Mouse (Mus musculus): ENCODE measurements at regions not wholly inside any gene's neighbourhood (a gene's known extent, or its start where the extent isn't known, plus 50 kb on each side); places are given as distances from the start of the nearest gene placed in this dataset.

GRCm38 (mm10) chr10:8064281-8064680, 108.3 kb upstream of the Tab2 start:
- Histone ChIP-seq H3K36me3 (ENCODE audit: control insufficient read depth, insufficient read depth, low read length) (no peaks in the 10 kb centered on the region), H3K9me3 (ENCODE audit: control insufficient read depth, low read length) (no peaks in the 10 kb centered on the region), H3K9ac (replicated peaks; ENCODE audit: low read depth, low read length) (no peak overlapping the region), H3K27me3 (ENCODE audit: control insufficient read depth, insufficient read depth, low read length) (no peaks in the 10 kb centered on the region), H3K27ac (ENCODE audit: low read depth, low read length) (no peak overlapping the region), H3K4me2 (ENCODE audit: low read depth, low read length) (no peak overlapping the region), H3K4me1 (ENCODE audit: control insufficient read depth, insufficient read depth, low read length) (no peaks in the 10 kb centered on the region), H3K4me3 (ENCODE audit: low read depth, low read length) (no peak overlapping the region)
- WGBS, result 91% methylated on average over 2 of the region's 2 CpGs
- no peak for ATAC-seq (ENCODE audit: low read depth)

- Histone ChIP-seq H3K9ac (replicated peaks; ENCODE audit: low read depth, low read length) (no peak overlapping the region), H3K4me1 (ENCODE audit: control insufficient read depth, insufficient read depth, low read length) (no peaks in the 10 kb centered on the region), H3K4me2 (ENCODE audit: low read depth, low read length) (no peak overlapping the region), H3K27me3 (ENCODE audit: control insufficient read depth, insufficient read depth, low read length) (no peaks in the 10 kb centered on the region), H3K4me3 (ENCODE audit: low read depth, low read length) (no peak overlapping the region), H3K9me3 (ENCODE audit: control insufficient read depth, low read length) (no peaks in the 10 kb centered on the region), H3K27ac (ENCODE audit: low read depth, low read length) (no peak overlapping the region), H3K36me3 (ENCODE audit: control insufficient read depth, insufficient read depth, low read length) (no peaks in the 10 kb centered on the region)
- ATAC-seq (ENCODE audit: low read depth), result peak; percentile 69; the same call in 1 of the 2 replicates
- 64% methylated on average over 5 of the region's 5 CpGs for WGBS
Observed at GRCm38 (mm10) chr10:8063458-8064090, 107.5 kb upstream of the Tab2 start.

GRCm38 (mm10) chr10:8060987-8061386, 105.0 kb upstream of the Tab2 start:
- no peak overlapping the region for H3K9ac ChIP-seq (replicated peaks; ENCODE audit: low read depth, low read length)
- no peaks in the 10 kb centered on the region for H3K4me1 ChIP-seq (ENCODE audit: control insufficient read depth, insufficient read depth, low read length)
- H3K4me2 ChIP-seq (ENCODE audit: low read depth, low read length), result no peak overlapping the region
- H3K9me3 ChIP-seq (ENCODE audit: control insufficient read depth, low read length), result no peaks in the 10 kb centered on the region
- H3K27ac ChIP-seq (ENCODE audit: low read depth, low read length), result no peak overlapping the region
- H3K4me3 ChIP-seq (ENCODE audit: low read depth, low read length), result no peak overlapping the region
- no peak for ATAC-seq (ENCODE audit: low read depth)
- no peaks in the 10 kb centered on the region for H3K36me3 ChIP-seq (ENCODE audit: control insufficient read depth, insufficient read depth, low read length)
- H3K27me3 ChIP-seq (ENCODE audit: control insufficient read depth, insufficient read depth, low read length), result no peaks in the 10 kb centered on the region

- no peak overlapping the region for H3K4me2 ChIP-seq (ENCODE audit: low read depth, low read length)
- H3K9me3 ChIP-seq (ENCODE audit: control insufficient read depth, low read length), result no peaks in the 10 kb centered on the region
- H3K9ac ChIP-seq (replicated peaks; ENCODE audit: low read depth, low read length), result no peak overlapping the region
- no peaks in the 10 kb centered on the region for H3K27me3 ChIP-seq (ENCODE audit: control insufficient read depth, insufficient read depth, low read length)
- no peak for ATAC-seq (ENCODE audit: low read depth)
- no peak overlapping the region for H3K27ac ChIP-seq (ENCODE audit: low read depth, low read length)
- H3K4me1 ChIP-seq (ENCODE audit: control insufficient read depth, insufficient read depth, low read length), result no peaks in the 10 kb centered on the region
- no peak overlapping the region for H3K4me3 ChIP-seq (ENCODE audit: low read depth, low read length)
- 53% methylated on average over 1 of the region's 1 CpGs for WGBS
- no peaks in the 10 kb centered on the region for H3K36me3 ChIP-seq (ENCODE audit: control insufficient read depth, insufficient read depth, low read length)
Observed at GRCm38 (mm10) chr10:8059769-8060168, 103.7 kb upstream of the Tab2 start.

GRCm38 (mm10) chr10:8057855-8058254, 101.8 kb upstream of the Tab2 start:
- no peak overlapping the region for H3K9ac ChIP-seq (replicated peaks; ENCODE audit: low read depth, low read length)
- 89% methylated on average over 5 of the region's 5 CpGs for WGBS
- no peak overlapping the region for H3K4me3 ChIP-seq (ENCODE audit: low read depth, low read length)
- H3K27me3 ChIP-seq (ENCODE audit: control insufficient read depth, insufficient read depth, low read length), result no peaks in the 10 kb centered on the region
- H3K27ac ChIP-seq (ENCODE audit: low read depth, low read length), result no peak overlapping the region
- no peak overlapping the region for H3K4me2 ChIP-seq (ENCODE audit: low read depth, low read length)
- H3K9me3 ChIP-seq (ENCODE audit: control insufficient read depth, low read length), result no peaks in the 10 kb centered on the region
- H3K36me3 ChIP-seq (ENCODE audit: control insufficient read depth, insufficient read depth, low read length), result no peaks in the 10 kb centered on the region
- no peak for ATAC-seq (ENCODE audit: low read depth)
- H3K4me1 ChIP-seq (ENCODE audit: control insufficient read depth, insufficient read depth, low read length), result no peaks in the 10 kb centered on the region

GRCm38 (mm10) chr10:8055293-8055692, 99.3 kb upstream of the Tab2 start:
- H3K36me3 ChIP-seq (ENCODE audit: control insufficient read depth, insufficient read depth, low read length), result no peaks in the 10 kb centered on the region
- H3K27me3 ChIP-seq (ENCODE audit: control insufficient read depth, insufficient read depth, low read length), result no peaks in the 10 kb centered on the region
- H3K27ac ChIP-seq (ENCODE audit: low read depth, low read length), result no peak overlapping the region
- no peak overlapping the region for H3K4me3 ChIP-seq (ENCODE audit: low read depth, low read length)
- H3K9ac ChIP-seq (replicated peaks; ENCODE audit: low read depth, low read length), result no peak overlapping the region
- no peaks in the 10 kb centered on the region for H3K9me3 ChIP-seq (ENCODE audit: control insufficient read depth, low read length)
- ATAC-seq (ENCODE audit: low read depth), result no peak
- WGBS, result 79% methylated on average over 6 of the region's 6 CpGs
- no peaks in the 10 kb centered on the region for H3K4me1 ChIP-seq (ENCODE audit: control insufficient read depth, insufficient read depth, low read length)
- H3K4me2 ChIP-seq (ENCODE audit: low read depth, low read length), result no peak overlapping the region

- Histone ChIP-seq H3K27me3 (ENCODE audit: control insufficient read depth, insufficient read depth, low read length) (no peaks in the 10 kb centered on the region), H3K27ac (ENCODE audit: low read depth, low read length) (no peak overlapping the region), H3K4me1 (ENCODE audit: control insufficient read depth, insufficient read depth, low read length) (peaks cover under 1% of the 10 kb centered on the region; the same call in 1 of the 2 replicates), H3K4me2 (ENCODE audit: low read depth, low read length) (no peak overlapping the region), H3K9ac (replicated peaks; ENCODE audit: low read depth, low read length) (no peak overlapping the region), H3K36me3 (ENCODE audit: control insufficient read depth, insufficient read depth, low read length) (no peaks in the 10 kb centered on the region), H3K9me3 (ENCODE audit: control insufficient read depth, low read length) (no peaks in the 10 kb centered on the region), H3K4me3 (ENCODE audit: low read depth, low read length) (no peak overlapping the region)
- 90% methylated on average over 3 of the region's 3 CpGs for WGBS
- no peak for ATAC-seq (ENCODE audit: low read depth)
Observed at GRCm38 (mm10) chr10:8043416-8044163, 87.6 kb upstream of the Tab2 start.

GRCm38 (mm10) chr10:8042306-8042705, 86.3 kb upstream of the Tab2 start:
- Histone ChIP-seq H3K9me3 (ENCODE audit: control insufficient read depth, low read length) (no peaks in the 10 kb centered on the region), H3K4me3 (ENCODE audit: low read depth, low read length) (no peak overlapping the region), H3K36me3 (ENCODE audit: control insufficient read depth, insufficient read depth, low read length) (no peaks in the 10 kb centered on the region), H3K4me1 (ENCODE audit: control insufficient read depth, insufficient read depth, low read length) (peaks cover 4% of the 10 kb centered on the region; the same call in 1 of the 2 replicates), H3K27me3 (ENCODE audit: control insufficient read depth, insufficient read depth, low read length) (no peaks in the 10 kb centered on the region), H3K27ac (ENCODE audit: low read depth, low read length) (no peak overlapping the region), H3K4me2 (ENCODE audit: low read depth, low read length) (no peak overlapping the region), H3K9ac (replicated peaks; ENCODE audit: low read depth, low read length) (no peak overlapping the region)
- 89% methylated on average over 6 of the region's 6 CpGs for WGBS
- no peak for ATAC-seq (ENCODE audit: low read depth)

GRCm38 (mm10) chr10:8041790-8042189, 85.8 kb upstream of the Tab2 start:
- 80% methylated on average over 8 of the region's 8 CpGs for WGBS
- no peaks in the 10 kb centered on the region for H3K27me3 ChIP-seq (ENCODE audit: control insufficient read depth, insufficient read depth, low read length)
- H3K4me2 ChIP-seq (ENCODE audit: low read depth, low read length), result no peak overlapping the region
- peaks cover 4% of the 10 kb centered on the region; the same call in 1 of the 2 replicates for H3K4me1 ChIP-seq (ENCODE audit: control insufficient read depth, insufficient read depth, low read length)
- H3K9ac ChIP-seq (replicated peaks; ENCODE audit: low read depth, low read length), result no peak overlapping the region
- H3K36me3 ChIP-seq (ENCODE audit: control insufficient read depth, insufficient read depth, low read length), result no peaks in the 10 kb centered on the region
- no peak for ATAC-seq (ENCODE audit: low read depth)
- H3K27ac ChIP-seq (ENCODE audit: low read depth, low read length), result no peak overlapping the region
- H3K9me3 ChIP-seq (ENCODE audit: control insufficient read depth, low read length), result no peaks in the 10 kb centered on the region
- no peak overlapping the region for H3K4me3 ChIP-seq (ENCODE audit: low read depth, low read length)
